Mouse (Mus musculus) C2C12 (cell line): ENCODE measurements at regions not wholly inside any gene's neighbourhood (a gene's known extent, or its start where the extent isn't known, plus 50 kb on each side); places are given as distances from the start of the nearest gene placed in this dataset.

Experiments used
- CTCF ChIP-seq: IDR thresholded peaks from one replicate; pipeline ENCODE4 v1.5.1; 2011; ENCODE audit not compliant: control insufficient read depth, insufficient read depth, insufficient read length
- MYOD1 ChIP-seq: IDR thresholded peaks from one replicate; pipeline ENCODE4 v1.6.1; 2011; ENCODE audit warnings: low read depth; ENCODE audit not compliant: control insufficient read depth, insufficient read length

GRCm38 (mm10) chr3:137807423-137807822 lies 56.9 kb upstream of the H2afz start:
- TF ChIP-seq CTCF = no peak
- TF ChIP-seq MYOD1 = no peak
